Mouse (Mus musculus): Measurements from ENCODE around the gene Dlg1. TPM values are rescaled to one million over a fixed set of nuclear protein-coding genes. Genes with fewer than 3 reads are reported as not detected.
"Not testable (repeated sequence)": the region's sequence is repeated elsewhere in the genome, so short reads cannot be mapped to it uniquely, and the experiment has no call there.

Gene Dlg1
- polyA plus RNA-seq, 1 experiment from 2014 or later = 10.5 TPM

DNA sequence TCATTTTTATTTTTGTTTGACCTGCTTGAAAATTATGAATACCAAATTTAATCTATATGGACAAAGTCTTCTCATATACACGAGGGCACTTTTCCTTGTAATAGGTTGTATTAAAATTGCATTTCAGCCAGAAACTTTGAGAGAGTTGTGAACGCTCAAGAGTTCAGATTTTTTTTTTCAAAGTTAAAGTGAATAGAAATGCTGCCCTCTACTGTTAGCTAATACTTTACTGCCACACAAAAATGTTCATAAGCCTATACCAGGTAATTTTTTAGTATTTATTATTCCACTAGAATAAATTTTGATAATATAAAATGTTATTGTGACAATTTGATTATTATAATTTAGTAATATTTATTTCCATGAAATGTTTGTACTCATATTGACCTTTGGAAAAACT lies 42.0 kb downstream of the Dlg1 start:
- WGBS = 16% methylated on average over 2 of the region's 2 CpGs
- Histone ChIP-seq H3K9me3 (ENCODE audit: control insufficient read depth) (no peaks in the 10 kb centered on the region), H3K36me3 (ENCODE audit: control insufficient read depth, insufficient read depth) (no peaks in the 10 kb centered on the region), H3K4me1 (replicated peaks; ENCODE audit: control insufficient read depth, insufficient read depth, low read length) (no peaks in the 10 kb centered on the region), H3K27me3 (replicated peaks; ENCODE audit: control insufficient read depth, insufficient read depth, low read length) (no peaks in the 10 kb centered on the region), H3K9ac (ENCODE audit: low read depth, low read length) (no peak overlapping the region), H3K27ac (ENCODE audit: low read depth, low read length) (no peak overlapping the region), H3K4me3 (ENCODE audit: low read depth, low read length) (no peak overlapping the region), H3K4me2 (replicated peaks; ENCODE audit: low read depth) (no peak overlapping the region)
- TF ChIP-seq CTCF (IDR thresholded peaks at IDR 0.05; ENCODE audit: low read depth) = peak; percentile 57
- ATAC-seq = no peak

DNA sequence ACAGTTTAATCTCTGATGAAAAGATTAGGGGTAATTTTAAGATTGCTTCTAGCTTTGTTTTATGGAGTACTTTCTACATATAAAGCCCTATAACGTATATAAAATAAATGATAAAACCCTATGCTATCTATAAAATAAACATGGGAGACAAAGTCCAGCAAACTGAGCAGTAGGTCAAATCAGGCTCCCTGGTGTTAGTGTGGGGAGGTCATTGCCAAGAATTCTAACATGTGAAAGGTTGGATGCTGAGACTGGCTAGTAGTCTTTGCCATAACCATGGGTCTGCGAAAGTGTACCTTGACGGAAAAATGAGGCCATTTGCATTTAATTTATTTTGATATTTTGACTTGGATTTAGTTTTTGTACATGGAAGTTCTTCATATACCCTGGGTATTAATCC lies 42.7 kb downstream of the Dlg1 start:
- H3K9me3 ChIP-seq (ENCODE audit: control insufficient read depth) = no peaks in the 10 kb centered on the region
- no peaks in the 10 kb centered on the region for H3K36me3 ChIP-seq (ENCODE audit: control insufficient read depth, insufficient read depth)
- no peaks in the 10 kb centered on the region for H3K27me3 ChIP-seq (replicated peaks; ENCODE audit: control insufficient read depth, insufficient read depth, low read length)
- H3K4me3 ChIP-seq (ENCODE audit: low read depth, low read length) = no peak overlapping the region
- no peak for ATAC-seq
- WGBS = 88% methylated on average over 3 of the region's 3 CpGs
- H3K9ac ChIP-seq (ENCODE audit: low read depth, low read length) = no peak overlapping the region
- H3K27ac ChIP-seq (ENCODE audit: low read depth, low read length) = no peak overlapping the region
- H3K4me1 ChIP-seq (replicated peaks; ENCODE audit: control insufficient read depth, insufficient read depth, low read length) = 0 out of 2 replicates have a peak, but pooled peaks cover 3% of the 10 kb centered on the region
- TF ChIP-seq CTCF (IDR thresholded peaks at IDR 0.05; ENCODE audit: low read depth) = no peak
- no peak overlapping the region for H3K4me2 ChIP-seq (replicated peaks; ENCODE audit: low read depth)

DNA sequence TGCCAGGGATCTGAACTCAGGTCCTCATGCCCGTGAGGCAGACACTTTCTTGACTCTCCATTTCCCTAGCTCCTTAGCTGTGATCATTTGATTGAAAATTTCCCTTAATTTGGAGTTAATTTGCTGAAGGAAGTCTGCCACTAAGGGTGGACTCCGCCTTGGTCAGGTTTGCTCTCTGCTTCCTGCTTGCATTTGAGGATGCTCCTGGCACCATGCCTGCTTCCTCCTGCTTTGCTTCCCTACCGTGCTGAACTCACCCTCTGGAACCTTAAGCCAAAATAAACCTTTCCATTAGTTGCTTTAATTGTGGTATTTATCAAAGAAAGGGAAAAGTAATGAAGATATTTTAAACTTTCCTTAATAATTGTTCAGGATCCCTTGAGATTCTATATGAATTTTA lies 44.1 kb downstream of the Dlg1 start:
- Histone ChIP-seq H3K4me1 (replicated peaks; ENCODE audit: control insufficient read depth, insufficient read depth, low read length) (0 out of 2 replicates have a peak, but pooled peaks cover 3% of the 10 kb centered on the region), H3K27ac (ENCODE audit: low read depth, low read length) (no peak overlapping the region), H3K9me3 (ENCODE audit: control insufficient read depth) (no peaks in the 10 kb centered on the region), H3K27me3 (replicated peaks; ENCODE audit: control insufficient read depth, insufficient read depth, low read length) (no peaks in the 10 kb centered on the region), H3K36me3 (ENCODE audit: control insufficient read depth, insufficient read depth) (no peaks in the 10 kb centered on the region), H3K9ac (ENCODE audit: low read depth, low read length) (no peak overlapping the region), H3K4me2 (replicated peaks; ENCODE audit: low read depth) (no peak overlapping the region), H3K4me3 (ENCODE audit: low read depth, low read length) (no peak overlapping the region)
- WGBS = 71% methylated on average over 3 of the region's 3 CpGs
- no peak for ATAC-seq
- TF ChIP-seq CTCF (IDR thresholded peaks at IDR 0.05; ENCODE audit: low read depth) = no peak

DNA sequence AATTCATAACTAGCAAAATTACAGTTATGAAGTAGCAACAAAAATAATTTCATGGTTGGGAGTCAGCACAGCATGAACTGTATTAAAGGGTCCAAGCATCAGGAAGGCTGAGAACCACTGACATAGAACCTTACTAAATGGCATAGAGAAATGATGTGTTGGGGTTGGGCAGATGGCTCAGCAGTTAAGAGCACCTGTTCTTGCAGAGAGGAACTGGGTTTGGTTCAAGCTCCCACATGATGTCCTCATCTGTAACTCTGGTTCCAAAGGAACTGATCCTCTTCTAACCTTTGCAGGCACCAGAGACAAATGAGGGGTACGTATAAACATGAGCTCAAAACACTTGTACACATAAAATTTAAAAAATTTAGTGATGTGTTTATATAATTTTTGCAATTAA lies 59.7 kb downstream of the Dlg1 start:
- ATAC-seq = no peak
- whole genome bisulfite sequencing = 93% methylated on average over 1 of the region's 1 CpGs
- Histone ChIP-seq H3K4me3 (ENCODE audit: low read depth, low read length) (no peak overlapping the region), H3K36me3 (ENCODE audit: control insufficient read depth, insufficient read depth) (no peaks in the 10 kb centered on the region), H3K4me1 (replicated peaks; ENCODE audit: control insufficient read depth, insufficient read depth, low read length) (no peaks in the 10 kb centered on the region), H3K27ac (ENCODE audit: low read depth, low read length) (no peak overlapping the region), H3K4me2 (replicated peaks; ENCODE audit: low read depth) (no peak overlapping the region), H3K9me3 (ENCODE audit: control insufficient read depth) (no peaks in the 10 kb centered on the region), H3K27me3 (replicated peaks; ENCODE audit: control insufficient read depth, insufficient read depth, low read length) (no peaks in the 10 kb centered on the region), H3K9ac (ENCODE audit: low read depth, low read length) (no peak overlapping the region)
- no peak for TF ChIP-seq CTCF (IDR thresholded peaks at IDR 0.05; ENCODE audit: low read depth)

DNA sequence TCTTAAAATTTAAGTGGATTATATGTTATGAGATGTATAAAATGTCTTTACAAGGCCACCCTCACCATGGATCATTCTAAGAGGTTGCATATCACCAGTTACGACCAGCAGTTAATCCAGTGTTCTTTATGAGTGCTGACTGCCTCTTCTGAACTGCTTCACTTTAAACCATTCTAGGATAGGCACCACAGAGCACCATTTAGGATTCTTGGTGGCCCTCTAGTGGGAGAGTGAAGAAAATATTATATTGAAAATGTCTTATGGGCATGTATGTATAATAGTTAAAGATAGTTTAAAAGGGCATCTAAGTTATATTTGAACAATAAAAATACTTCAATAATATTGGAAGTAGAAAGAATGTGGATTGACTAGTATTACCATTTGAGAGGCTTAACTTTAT lies 60.9 kb downstream of the Dlg1 start:
- Histone ChIP-seq H3K27ac (ENCODE audit: low read depth, low read length) (no peak overlapping the region), H3K4me2 (replicated peaks; ENCODE audit: low read depth) (no peak overlapping the region), H3K27me3 (replicated peaks; ENCODE audit: control insufficient read depth, insufficient read depth, low read length) (no peaks in the 10 kb centered on the region), H3K4me1 (replicated peaks; ENCODE audit: control insufficient read depth, insufficient read depth, low read length) (no peaks in the 10 kb centered on the region), H3K9ac (ENCODE audit: low read depth, low read length) (no peak overlapping the region), H3K9me3 (ENCODE audit: control insufficient read depth) (no peaks in the 10 kb centered on the region), H3K4me3 (ENCODE audit: low read depth, low read length) (no peak overlapping the region), H3K36me3 (ENCODE audit: control insufficient read depth, insufficient read depth) (no peaks in the 10 kb centered on the region)
- TF ChIP-seq CTCF (IDR thresholded peaks at IDR 0.05; ENCODE audit: low read depth) = peak; percentile 74
- ATAC-seq = no peak
- WGBS = 9% methylated on average over 1 of the region's 1 CpGs

DNA sequence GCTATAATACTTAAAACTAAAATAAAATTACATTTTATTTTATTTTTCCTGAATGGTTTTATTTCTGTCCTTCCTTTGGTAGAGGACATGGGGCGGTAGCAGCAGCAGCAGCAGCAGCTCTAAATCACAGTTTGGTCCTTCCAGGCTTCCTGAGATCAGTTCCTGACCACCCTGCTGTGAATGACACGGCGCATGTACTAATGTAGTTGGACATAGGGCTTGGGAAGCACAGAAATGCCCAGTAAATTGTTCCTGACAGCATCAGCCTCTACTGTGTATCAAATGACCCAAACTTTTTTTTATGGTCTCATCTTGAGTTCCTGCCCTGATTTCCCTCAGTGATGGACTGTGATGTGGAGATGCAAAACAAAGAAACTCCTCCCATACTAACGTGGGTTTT lies 61.6 kb downstream of the Dlg1 start:
- Histone ChIP-seq H3K27ac (ENCODE audit: low read depth, low read length) (no peak overlapping the region), H3K4me2 (replicated peaks; ENCODE audit: low read depth) (no peak overlapping the region), H3K9ac (ENCODE audit: low read depth, low read length) (no peak overlapping the region), H3K4me3 (ENCODE audit: low read depth, low read length) (no peak overlapping the region), H3K36me3 (ENCODE audit: control insufficient read depth, insufficient read depth) (no peaks in the 10 kb centered on the region), H3K4me1 (replicated peaks; ENCODE audit: control insufficient read depth, insufficient read depth, low read length) (no peaks in the 10 kb centered on the region), H3K27me3 (replicated peaks; ENCODE audit: control insufficient read depth, insufficient read depth, low read length) (no peaks in the 10 kb centered on the region), H3K9me3 (ENCODE audit: control insufficient read depth) (no peaks in the 10 kb centered on the region)
- no peak for TF ChIP-seq CTCF (IDR thresholded peaks at IDR 0.05; ENCODE audit: low read depth)
- WGBS = 87% methylated on average over 4 of the region's 4 CpGs
- ATAC-seq = no peak

DNA sequence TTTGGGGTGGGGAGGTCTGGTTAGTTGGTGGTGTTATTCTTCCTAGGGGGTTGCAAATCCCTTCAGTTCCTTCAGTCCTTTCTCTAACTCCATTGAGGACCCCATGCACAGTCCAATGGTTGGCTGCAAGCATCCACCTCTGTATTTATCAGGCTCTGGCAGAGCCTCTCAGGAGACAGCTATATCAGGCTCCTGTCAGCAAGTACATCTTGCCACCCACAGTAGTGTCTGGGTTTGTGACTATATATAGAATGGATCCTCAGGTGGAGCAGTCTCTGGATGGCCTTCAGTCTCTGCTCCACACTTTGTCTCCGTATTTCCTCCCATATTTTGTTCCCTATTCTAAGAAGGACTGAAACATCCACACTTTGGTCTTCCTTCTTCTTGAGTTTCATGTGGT lies 67.7 kb downstream of the Dlg1 start:
- H3K36me3 ChIP-seq (ENCODE audit: control insufficient read depth, insufficient read depth); ATAC-seq; H3K9me3 ChIP-seq (ENCODE audit: control insufficient read depth); H3K4me2 ChIP-seq (replicated peaks; ENCODE audit: low read depth); H3K9ac ChIP-seq (ENCODE audit: low read depth, low read length); H3K27me3 ChIP-seq (replicated peaks; ENCODE audit: control insufficient read depth, insufficient read depth, low read length); H3K4me1 ChIP-seq (replicated peaks; ENCODE audit: control insufficient read depth, insufficient read depth, low read length); H3K4me3 ChIP-seq (ENCODE audit: low read depth, low read length); H3K27ac ChIP-seq (ENCODE audit: low read depth, low read length): not testable (repeated sequence)
- WGBS = 96% methylated on average over 1 of the region's 1 CpGs

Data from intestine, postnatal 0 days (tissue).